Mouse (Mus musculus): Measurements from ENCODE around the gene Msi2. TPM values are rescaled to one million over a fixed set of nuclear protein-coding genes. Genes with fewer than 3 reads are reported as not detected.

Gene Msi2
- polyA plus RNA-seq, 1 experiment from 2014 or later = 15.1 TPM

DNA sequence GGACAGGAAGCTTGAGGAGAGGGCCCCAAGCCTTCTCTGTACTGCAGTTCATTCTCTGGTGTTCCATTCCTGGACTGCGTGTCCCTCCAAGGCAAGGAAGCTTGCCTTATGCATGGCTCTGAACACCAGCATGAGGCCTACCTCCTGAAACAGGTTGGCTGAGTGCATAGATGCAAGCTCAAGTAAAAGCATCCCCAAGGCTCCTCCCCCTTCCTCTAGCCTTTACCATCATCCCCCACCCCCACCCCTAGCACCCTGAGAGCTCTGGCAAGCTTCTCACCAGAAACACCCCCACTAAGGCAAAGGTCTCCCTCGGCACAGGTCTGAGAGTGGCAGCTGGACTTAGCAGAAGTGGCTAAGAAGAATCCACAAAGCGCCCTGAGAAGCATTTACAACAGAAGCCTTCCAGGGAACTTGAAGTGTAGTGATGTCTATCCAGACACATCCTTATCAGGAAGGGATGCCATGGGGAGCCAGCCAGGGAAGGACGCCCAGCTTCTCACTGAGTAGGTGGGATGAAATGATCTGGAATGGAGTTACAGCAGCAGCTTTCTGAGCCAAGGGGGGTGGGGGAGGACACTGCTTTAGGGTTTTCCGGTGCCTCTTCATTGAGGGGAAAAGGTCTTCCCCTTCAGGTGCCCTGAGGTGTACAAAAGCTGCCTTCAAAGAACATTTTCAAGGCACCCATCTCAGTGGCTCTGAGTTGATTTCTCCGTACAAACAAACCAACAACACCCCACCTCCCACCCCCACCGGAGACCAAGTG is 141.9 kb downstream of the Msi2 start:
- no peak overlapping the region for H3K4me2 ChIP-seq (ENCODE audit: low read depth, low read length)
- 45% methylated on average over 7 of the region's 7 CpGs for WGBS
- H3K4me1 ChIP-seq (replicated peaks; ENCODE audit: control insufficient read depth, insufficient read depth, low read length) = peaks cover 29% of the 10 kb centered on the region
- H3K36me3 ChIP-seq (ENCODE audit: control insufficient read depth, insufficient read depth, low read length) = 0 out of 2 replicates have a peak, but pooled peaks cover 2% of the 10 kb centered on the region
- H3K9ac ChIP-seq (ENCODE audit: low read length) = no peak overlapping the region
- no peak overlapping the region for H3K4me3 ChIP-seq (ENCODE audit: low read length)
- no peaks in the 10 kb centered on the region for H3K27me3 ChIP-seq (ENCODE audit: control insufficient read depth, insufficient read depth, low read depth, low read length)
- peak overlapping the region; percentile 74 for H3K27ac ChIP-seq (ENCODE audit: low read length)
- peak; percentile 64 for ATAC-seq (ENCODE audit: low read depth)
- no peaks in the 10 kb centered on the region for H3K9me3 ChIP-seq (ENCODE audit: control insufficient read depth, low read length)

DNA sequence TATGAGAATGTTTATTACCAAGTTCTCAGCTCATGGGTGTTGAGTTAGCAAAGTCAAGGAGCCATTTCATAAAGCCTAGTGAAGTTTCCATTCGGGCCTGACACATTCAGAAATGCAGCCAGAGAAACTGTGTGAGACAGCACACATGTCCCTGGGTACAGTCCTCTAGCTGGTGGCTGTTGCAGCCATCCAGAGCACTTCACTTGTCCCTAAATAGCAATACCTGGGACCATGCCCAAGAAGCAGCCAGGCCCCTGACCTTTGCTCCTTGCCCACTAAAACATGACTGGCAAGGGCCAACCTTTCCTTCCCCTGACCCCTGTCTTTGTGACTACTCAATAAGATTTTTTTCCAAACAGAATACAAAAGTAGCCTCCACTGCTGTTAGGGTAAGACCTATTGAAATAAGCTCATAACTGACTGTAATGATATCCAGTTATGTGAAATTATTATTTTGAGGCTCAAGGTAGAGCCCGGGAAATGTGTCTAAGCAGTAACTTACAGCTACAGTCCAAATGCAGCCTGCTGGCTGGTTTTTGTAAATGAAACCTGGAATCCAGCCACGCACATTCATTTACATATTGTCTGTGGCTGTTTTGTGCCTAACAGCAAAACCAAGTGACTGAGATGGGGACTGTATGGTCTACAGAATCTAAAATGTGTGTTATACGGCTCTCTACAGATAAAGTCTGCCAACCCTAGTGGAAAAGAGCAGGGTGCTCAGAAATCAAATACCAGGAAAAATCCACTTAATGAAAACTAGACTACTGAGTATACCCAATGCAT is 143.5 kb downstream of the Msi2 start:
- no peak overlapping the region for H3K9ac ChIP-seq (ENCODE audit: low read length)
- peak; percentile 54 for ATAC-seq (ENCODE audit: low read depth)
- 51% methylated on average over 4 of the region's 4 CpGs for WGBS

GRCm38 (mm10) chr11:88573013-88573412 is 145.3 kb downstream of the Msi2 start:
- peaks cover 26% of the 10 kb centered on the region for H3K4me1 ChIP-seq (replicated peaks; ENCODE audit: control insufficient read depth, insufficient read depth, low read length)
- H3K4me2 ChIP-seq (ENCODE audit: low read depth, low read length) = no peak overlapping the region
- H3K36me3 ChIP-seq (ENCODE audit: control insufficient read depth, insufficient read depth, low read length) = no peaks in the 10 kb centered on the region
- no peak overlapping the region for H3K9ac ChIP-seq (ENCODE audit: low read length)
- no peak for ATAC-seq (ENCODE audit: low read depth)
- no peak overlapping the region for H3K4me3 ChIP-seq (ENCODE audit: low read length)
- no peaks in the 10 kb centered on the region for H3K9me3 ChIP-seq (ENCODE audit: control insufficient read depth, low read length)
- WGBS = 87% methylated on average over 5 of the region's 5 CpGs
- no peak overlapping the region for H3K27ac ChIP-seq (ENCODE audit: low read length)
- no peaks in the 10 kb centered on the region for H3K27me3 ChIP-seq (ENCODE audit: control insufficient read depth, insufficient read depth, low read depth, low read length)

More for the DNA sequence above, 143.5 kb downstream of the Msi2 start:
- H3K4me1 ChIP-seq (replicated peaks; ENCODE audit: control insufficient read depth, insufficient read depth, low read length) = peaks cover 27% of the 10 kb centered on the region
- H3K27me3 ChIP-seq (ENCODE audit: control insufficient read depth, insufficient read depth, low read depth, low read length) = no peaks in the 10 kb centered on the region
- no peak overlapping the region; the same call in 1 of the 2 replicates for H3K27ac ChIP-seq (ENCODE audit: low read length)
- no peaks in the 10 kb centered on the region for H3K9me3 ChIP-seq (ENCODE audit: control insufficient read depth, low read length)
- no peak overlapping the region for H3K4me3 ChIP-seq (ENCODE audit: low read length)
- H3K4me2 ChIP-seq (ENCODE audit: low read depth, low read length) = no peak overlapping the region
- 0 out of 2 replicates have a peak, but pooled peaks cover 2% of the 10 kb centered on the region for H3K36me3 ChIP-seq (ENCODE audit: control insufficient read depth, insufficient read depth, low read length)

DNA sequence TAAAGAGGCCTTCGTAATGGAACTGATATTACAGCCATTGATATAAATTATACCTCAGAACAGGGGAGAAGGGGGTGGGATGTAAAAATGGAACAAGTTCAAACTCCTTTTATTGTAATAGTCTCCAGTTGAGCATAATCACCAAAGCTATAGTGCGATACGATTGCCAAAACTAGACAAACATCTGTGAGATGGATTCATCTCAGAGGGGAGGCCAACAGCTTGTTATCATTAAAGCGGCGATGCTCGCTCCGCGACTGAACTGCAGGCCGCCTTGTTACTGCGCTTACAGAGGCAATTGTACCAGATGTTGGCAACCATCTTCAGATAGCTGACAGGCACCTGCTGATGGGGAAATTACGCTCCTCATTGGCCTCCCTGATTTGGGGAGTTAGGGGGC is 145.9 kb downstream of the Msi2 start:
- no peak overlapping the region for H3K4me2 ChIP-seq (ENCODE audit: low read depth, low read length)
- no peak overlapping the region for H3K9ac ChIP-seq (ENCODE audit: low read length)
- H3K27ac ChIP-seq (ENCODE audit: low read length) = no peak overlapping the region
- no peaks in the 10 kb centered on the region for H3K9me3 ChIP-seq (ENCODE audit: control insufficient read depth, low read length)
- no peaks in the 10 kb centered on the region for H3K27me3 ChIP-seq (ENCODE audit: control insufficient read depth, insufficient read depth, low read depth, low read length)
- no peaks in the 10 kb centered on the region for H3K36me3 ChIP-seq (ENCODE audit: control insufficient read depth, insufficient read depth, low read length)
- H3K4me1 ChIP-seq (replicated peaks; ENCODE audit: control insufficient read depth, insufficient read depth, low read length) = peaks cover 21% of the 10 kb centered on the region
- no peak for ATAC-seq (ENCODE audit: low read depth)
- WGBS = 71% methylated on average over 11 of the region's 11 CpGs
- H3K4me3 ChIP-seq (ENCODE audit: low read length) = no peak overlapping the region

DNA sequence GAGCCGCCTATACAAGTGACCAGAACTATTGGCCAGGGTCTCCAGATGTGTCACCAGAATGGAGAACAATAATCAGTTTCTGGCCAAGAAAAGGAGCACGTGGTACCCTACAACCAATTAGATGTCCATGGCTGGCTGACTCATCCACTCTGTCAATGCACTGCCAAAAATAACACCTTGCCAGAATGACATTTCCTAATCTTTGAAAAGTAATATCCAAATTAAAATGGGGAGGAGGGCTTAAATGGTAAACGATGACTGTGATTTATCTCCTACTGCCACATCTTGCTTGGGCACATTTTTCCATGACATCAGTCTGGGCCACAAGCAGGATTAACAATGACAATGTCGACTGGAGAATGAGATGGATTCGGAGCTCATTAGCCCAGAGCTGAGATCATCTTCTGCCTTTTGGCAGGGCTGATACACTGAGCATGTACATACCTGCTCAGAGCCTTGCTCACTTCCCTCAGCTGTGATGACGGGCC is 147.6 kb downstream of the Msi2 start:
- Histone ChIP-seq H3K36me3 (ENCODE audit: control insufficient read depth, insufficient read depth, low read length) (no peaks in the 10 kb centered on the region), H3K4me2 (ENCODE audit: low read depth, low read length) (no peak overlapping the region), H3K9ac (ENCODE audit: low read length) (no peak overlapping the region), H3K27me3 (ENCODE audit: control insufficient read depth, insufficient read depth, low read depth, low read length) (no peaks in the 10 kb centered on the region), H3K9me3 (ENCODE audit: control insufficient read depth, low read length) (no peaks in the 10 kb centered on the region), H3K4me3 (ENCODE audit: low read length) (no peak overlapping the region), H3K4me1 (replicated peaks; ENCODE audit: control insufficient read depth, insufficient read depth, low read length) (peaks cover 11% of the 10 kb centered on the region), H3K27ac (ENCODE audit: low read length) (no peak overlapping the region)
- WGBS = 75% methylated on average over 6 of the region's 6 CpGs
- no peak for ATAC-seq (ENCODE audit: low read depth)

DNA sequence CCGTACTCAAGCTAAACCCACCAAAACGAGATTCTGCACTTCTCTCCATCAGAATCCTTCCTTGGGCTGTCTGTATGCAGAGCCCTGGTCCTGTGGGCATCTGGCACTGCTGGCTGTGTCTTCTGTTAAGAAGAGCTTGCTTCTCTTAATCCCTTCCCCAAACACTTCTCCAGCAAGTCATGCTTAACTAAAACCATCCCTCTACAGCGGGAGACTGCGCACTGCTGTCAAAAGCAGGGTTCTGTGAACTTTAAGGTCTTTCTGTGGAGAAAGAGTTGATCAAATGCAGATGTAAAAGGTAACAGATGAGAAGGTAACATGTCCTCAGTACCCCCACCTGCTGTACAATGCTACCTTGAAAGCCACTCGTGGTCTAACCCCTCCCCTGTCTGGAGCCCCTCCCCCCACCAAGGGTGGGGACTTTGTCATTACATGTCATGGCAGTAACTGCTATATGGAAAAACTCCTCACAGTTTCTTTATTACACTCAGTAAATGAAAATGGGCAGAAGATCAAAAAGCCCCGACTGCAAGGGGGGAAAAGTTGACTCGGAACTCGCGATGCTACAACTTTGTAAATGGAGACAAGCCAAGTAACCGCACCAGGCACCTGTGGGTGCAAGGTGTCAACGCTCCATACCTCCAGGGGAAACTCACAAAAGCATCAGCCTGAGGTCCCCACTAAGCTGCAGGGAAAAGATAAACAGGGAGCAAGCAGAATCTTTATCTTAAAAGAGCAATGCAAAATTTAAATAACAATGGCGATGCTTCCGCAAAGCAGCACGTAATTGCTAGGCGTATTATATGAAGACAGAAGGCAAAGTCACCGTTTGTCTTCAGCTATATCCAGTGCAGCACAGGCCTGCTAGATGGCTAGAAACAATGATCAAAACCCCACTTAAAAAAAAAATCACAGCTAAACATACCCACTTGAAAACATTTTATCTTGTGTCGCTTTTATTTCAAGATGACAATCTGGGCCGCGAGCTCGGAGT is 151.4 kb downstream of the Msi2 start:
- 73% methylated on average over 20 of the region's 20 CpGs for WGBS
- H3K4me2 ChIP-seq (ENCODE audit: low read depth, low read length) = no peak overlapping the region
- ATAC-seq (ENCODE audit: low read depth) = no peak
- no peaks in the 10 kb centered on the region for H3K36me3 ChIP-seq (ENCODE audit: control insufficient read depth, insufficient read depth, low read length)
- no peaks in the 10 kb centered on the region for H3K4me1 ChIP-seq (replicated peaks; ENCODE audit: control insufficient read depth, insufficient read depth, low read length)
- no peaks in the 10 kb centered on the region for H3K9me3 ChIP-seq (ENCODE audit: control insufficient read depth, low read length)
- H3K4me3 ChIP-seq (ENCODE audit: low read length) = no peak overlapping the region
- H3K27ac ChIP-seq (ENCODE audit: low read length) = no peak overlapping the region
- no peaks in the 10 kb centered on the region for H3K27me3 ChIP-seq (ENCODE audit: control insufficient read depth, insufficient read depth, low read depth, low read length)
- no peak overlapping the region for H3K9ac ChIP-seq (ENCODE audit: low read length)

DNA sequence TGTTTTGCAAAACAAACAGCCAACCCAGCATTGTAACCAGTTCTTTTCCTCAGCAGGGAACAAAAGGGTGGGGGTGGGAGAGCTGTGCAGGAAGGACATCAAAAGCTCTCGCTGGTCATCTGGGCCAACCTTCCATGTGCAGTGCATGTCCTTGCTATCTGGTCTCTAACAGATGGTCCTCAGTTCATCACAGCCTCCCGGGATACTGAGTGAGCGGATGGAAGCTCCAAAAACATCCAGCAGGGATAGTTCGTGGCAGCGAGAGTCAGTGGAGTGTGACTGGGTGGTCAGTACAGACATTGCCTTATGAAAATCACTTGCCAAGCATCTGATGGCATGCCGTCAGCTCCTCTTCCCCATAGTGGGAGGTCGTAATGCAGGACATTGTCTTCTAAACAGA is 153.5 kb downstream of the Msi2 start:
- WGBS = 56% methylated on average over 7 of the region's 7 CpGs
- H3K9ac ChIP-seq (ENCODE audit: low read length) = no peak overlapping the region
- H3K9me3 ChIP-seq (ENCODE audit: control insufficient read depth, low read length) = no peaks in the 10 kb centered on the region
- H3K36me3 ChIP-seq (ENCODE audit: control insufficient read depth, insufficient read depth, low read length) = no peaks in the 10 kb centered on the region
- H3K4me1 ChIP-seq (replicated peaks; ENCODE audit: control insufficient read depth, insufficient read depth, low read length) = peaks cover 12% of the 10 kb centered on the region
- no peak overlapping the region for H3K4me2 ChIP-seq (ENCODE audit: low read depth, low read length)
- no peak overlapping the region for H3K4me3 ChIP-seq (ENCODE audit: low read length)
- peak; percentile 53 for ATAC-seq (ENCODE audit: low read depth)
- no peaks in the 10 kb centered on the region for H3K27me3 ChIP-seq (ENCODE audit: control insufficient read depth, insufficient read depth, low read depth, low read length)
- no peak overlapping the region; the same call in 1 of the 2 replicates for H3K27ac ChIP-seq (ENCODE audit: low read length)

DNA sequence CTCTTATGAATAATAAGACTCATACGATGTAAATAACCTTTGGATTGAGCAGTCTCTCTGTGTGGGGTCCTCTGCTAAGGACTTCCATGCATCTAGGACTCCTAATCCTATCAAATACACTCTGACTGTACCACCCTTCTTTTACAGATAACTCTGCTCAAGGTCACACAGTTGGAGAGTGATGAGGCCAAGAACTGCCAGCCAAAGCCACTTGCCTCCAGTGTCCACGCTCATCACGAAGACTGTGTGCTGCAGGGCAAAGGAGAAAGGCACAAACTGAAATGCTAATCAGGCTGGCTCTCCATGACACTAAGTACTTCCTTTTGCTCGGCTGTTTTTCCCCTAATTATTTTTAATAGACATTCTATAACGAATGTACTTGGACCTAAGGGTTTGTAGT is 153.9 kb downstream of the Msi2 start:
- WGBS = 63% methylated on average over 5 of the region's 5 CpGs
- Histone ChIP-seq H3K27me3 (ENCODE audit: control insufficient read depth, insufficient read depth, low read depth, low read length) (no peaks in the 10 kb centered on the region), H3K9me3 (ENCODE audit: control insufficient read depth, low read length) (no peaks in the 10 kb centered on the region), H3K9ac (ENCODE audit: low read length) (no peak overlapping the region), H3K36me3 (ENCODE audit: control insufficient read depth, insufficient read depth, low read length) (no peaks in the 10 kb centered on the region), H3K27ac (ENCODE audit: low read length) (no peak overlapping the region), H3K4me1 (replicated peaks; ENCODE audit: control insufficient read depth, insufficient read depth, low read length) (peaks cover 16% of the 10 kb centered on the region), H3K4me3 (ENCODE audit: low read length) (no peak overlapping the region), H3K4me2 (ENCODE audit: low read depth, low read length) (no peak overlapping the region)
- ATAC-seq (ENCODE audit: low read depth) = no peak
